Mouse (Mus musculus) heart, adult 2 months (tissue): ENCODE measurements around the gene Slc7a9. TPM values are rescaled to one million over a fixed set of nuclear protein-coding genes. Genes with fewer than 3 reads are reported as not detected.

Source experiments
- DNase-seq, 2 experiments: peaks; one replicate each; pipeline ENCODE4 v3.0.0; 2021
- H3K27ac ChIP-seq: fragments of 200-600 bp; 2 replicates; pipeline ENCODE4 v1.8.1; 2022
- H3K27me3 ChIP-seq: fragments of 200-500 bp; 2 replicates; pipeline ENCODE4 v1.6.1; 2012; ENCODE audit warnings: mild to moderate bottlenecking, low read length, inconsistent platforms, mixed read lengths; ENCODE audit not compliant: control insufficient read depth, insufficient read depth
- H3K36me3 ChIP-seq: fragments of 200-500 bp; 2 replicates; pipeline ENCODE4 v1.6.1; 2012; ENCODE audit warnings: low read length, inconsistent platforms; ENCODE audit not compliant: control insufficient read depth, insufficient read depth
- H3K4me1 ChIP-seq: fragments of 200-500 bp; 2 replicates; pipeline ENCODE4 v1.6.1; 2011; ENCODE audit warnings: low read length; ENCODE audit not compliant: control insufficient read depth, insufficient read depth
- H3K4me3 ChIP-seq: fragments of 200-600 bp; 2 replicates; pipeline ENCODE4 v1.8.1; 2022
- H3K79me2 ChIP-seq: fragments of 200-500 bp; replicated peaks from 2 replicates; pipeline ENCODE4 v1.6.1; 2012; ENCODE audit warnings: mild to moderate bottlenecking, inconsistent platforms, low read length, moderate library complexity, mixed read lengths; ENCODE audit not compliant: control insufficient read depth, insufficient read depth
- H3K9ac ChIP-seq: fragments of 200-500 bp; 2 replicates; pipeline ENCODE4 v1.6.1; 2012; ENCODE audit warnings: low read depth, mild to moderate bottlenecking, control low read depth, inconsistent platforms, low read length, mixed read lengths
- CTCF ChIP-seq: fragments of 200-600 bp; IDR thresholded peaks from 2 replicates; pipeline ENCODE4 v1.8.1; 2022; ENCODE audit warnings: antibody characterized with exemption, mild to moderate bottlenecking, moderate library complexity
- EP300 ChIP-seq: fragments of 200-500 bp; IDR thresholded peaks from 2 replicates; pipeline ENCODE4 v1.6.1; 2011; ENCODE audit warnings: low read depth, low read length, control low read depth; ENCODE audit not compliant: insufficient read depth
- POLR2A ChIP-seq: fragments of 200-500 bp; IDR thresholded peaks from 2 replicates; pipeline ENCODE4 v1.6.1; 2011; ENCODE audit warnings: mild to moderate bottlenecking, low read depth, low read length, control low read depth; ENCODE audit not compliant: insufficient read depth
- WGBS: fragments of 180-500 bp; shearing (Covaris S2); methylation state at CpG from one replicate; pipeline ENCODE4 v1.1.7; 2018; 5-methylcytosine and 5-hydroxymethylcytosine counted together
- intact Hi-C: fragments of 180-260 bp; cut with DNase I; formaldehyde crosslinking; loops from one replicate; pipeline ENCODE4 v1.15.1; 2025
- polyA plus RNA-seq: library from polyadenylated mRNA; depleted of rRNA; stranded (reverse); fragments of >200 nt; gene quantifications from 2 replicates; pipeline ENCODE4 v1.2.3, GENCODE M21; 2012
- total RNA-seq, 2 experiments: library from RNA; stranded (reverse); gene quantifications; 2 replicates each; pipeline ENCODE4 v1.2.3; 2021

The Slc7a9 gene
- total and polyA plus RNA-seq, 3 experiments, result not detected

DNA sequence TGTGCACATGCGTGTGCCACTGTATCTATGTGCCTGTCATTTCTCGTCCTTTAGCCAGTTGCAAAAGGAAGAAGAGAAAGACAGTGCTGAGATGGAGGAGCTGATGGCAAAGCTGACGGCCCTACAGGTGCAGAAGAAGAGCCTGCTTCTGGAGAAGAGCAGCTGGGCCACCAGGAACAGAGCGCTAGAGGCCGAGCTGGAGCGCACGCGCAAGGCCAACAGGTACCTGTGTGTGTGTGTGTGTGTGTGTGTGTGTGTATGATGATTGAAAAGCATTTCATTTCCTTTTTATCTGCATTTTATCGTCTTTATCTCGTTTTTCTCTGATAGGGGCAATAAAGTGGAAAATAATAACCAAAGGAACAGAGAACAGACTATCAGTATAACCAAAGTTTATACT lies 20.4 kb upstream of the Slc7a9 start:
- Histone ChIP-seq H3K79me2 (no peaks in the 10 kb centered on the region), H3K4me1 (no peaks in the 10 kb centered on the region), H3K4me3 (no peak overlapping the region), H3K36me3 (no peaks in the 10 kb centered on the region), H3K9ac (no peak overlapping the region), H3K27ac (no peak overlapping the region), H3K27me3 (no peaks in the 10 kb centered on the region)
- WGBS, result 91% methylated on average over 10 of the region's 10 CpGs
- intact Hi-C loops, result no loop called here
- TF ChIP-seq EP300 (no peak), POLR2A (no peak), CTCF (no peak)
- no peak for DNase-seq

DNA sequence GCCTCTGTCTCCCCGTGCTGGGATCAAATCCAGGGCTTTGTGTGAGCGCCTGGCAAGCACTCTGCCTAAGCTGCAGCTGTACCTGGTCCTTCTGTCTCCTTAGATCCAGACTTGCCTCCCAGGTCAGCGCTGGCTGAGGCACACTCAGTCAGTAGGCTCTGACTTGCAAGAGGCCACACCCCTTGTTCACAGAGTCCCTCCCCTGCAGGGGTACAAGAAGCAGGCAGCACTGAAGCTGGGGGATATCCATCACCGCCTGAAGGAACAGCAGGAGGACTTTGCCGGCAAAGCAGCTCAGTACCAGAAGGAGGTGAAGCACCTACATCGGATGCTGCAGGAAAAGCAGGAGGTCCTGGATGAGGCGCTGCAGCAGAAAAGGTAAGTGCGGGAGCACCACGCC lies 13.3 kb upstream of the Slc7a9 start:
- Histone ChIP-seq H3K4me1 (no peaks in the 10 kb centered on the region), H3K4me3 (no peak overlapping the region), H3K36me3 (no peaks in the 10 kb centered on the region), H3K27me3 (no peaks in the 10 kb centered on the region), H3K9ac (no peak overlapping the region), H3K79me2 (no peaks in the 10 kb centered on the region), H3K27ac (no peak overlapping the region)
- WGBS, result 90% methylated on average over 9 of the region's 9 CpGs
- intact Hi-C loops, result no loop called here
- TF ChIP-seq EP300, result no peak
- no peak for TF ChIP-seq CTCF
- TF ChIP-seq POLR2A, result no peak
- no peak for DNase-seq

DNA sequence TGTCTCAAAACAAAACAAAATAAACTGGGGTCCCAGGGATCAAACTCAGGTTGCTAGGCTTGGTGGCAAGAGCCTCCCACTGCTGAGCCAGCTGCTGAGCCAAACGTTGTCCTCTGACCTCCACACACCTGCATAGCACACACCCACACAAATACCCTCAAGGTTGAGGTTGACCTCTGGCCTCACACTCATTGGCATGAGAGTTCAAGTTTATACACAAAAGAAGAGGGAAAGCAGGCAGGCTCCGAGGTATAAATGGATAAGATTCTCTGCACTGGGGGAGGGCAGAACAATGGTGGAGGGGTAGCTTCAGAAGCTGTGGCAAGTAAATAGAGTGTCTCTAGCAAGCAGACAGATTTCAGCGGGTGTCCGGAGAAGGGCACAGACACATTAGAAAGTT lies 1.1 kb upstream of the Slc7a9 start:
- TF ChIP-seq CTCF (no peak), EP300 (no peak), POLR2A (no peak)
- Histone ChIP-seq H3K27me3 (no peaks in the 10 kb centered on the region), H3K27ac (no peak overlapping the region), H3K4me3 (no peak overlapping the region), H3K36me3 (no peaks in the 10 kb centered on the region), H3K4me1 (no peaks in the 10 kb centered on the region), H3K79me2 (no peaks in the 10 kb centered on the region), H3K9ac (no peak overlapping the region)
- WGBS, result 48% methylated on average over 4 of the region's 4 CpGs
- intact Hi-C loops, result no loop called here
- no peak for DNase-seq

DNA sequence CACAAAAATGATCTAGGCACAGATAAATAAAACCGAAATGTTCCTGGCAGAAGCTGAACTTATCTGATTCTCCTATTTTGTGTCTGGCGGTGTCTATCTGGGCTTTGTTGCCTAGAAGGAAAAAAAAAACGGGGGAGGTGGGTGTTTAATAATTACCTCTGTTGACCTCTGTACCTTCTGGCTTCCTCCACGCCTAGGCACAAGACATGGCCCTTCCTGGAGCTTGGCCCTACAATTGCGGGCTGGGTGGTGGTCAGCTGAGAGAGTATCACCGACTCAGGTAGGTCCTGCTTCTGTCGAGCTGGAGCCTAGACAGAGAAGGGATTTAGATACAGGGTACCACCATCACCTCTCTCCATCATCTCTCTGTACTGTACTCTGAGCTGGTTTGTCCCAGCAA lies 271 bp downstream of the Slc7a9 start:
- no peak for DNase-seq
- Histone ChIP-seq H3K27me3 (no peaks in the 10 kb centered on the region), H3K27ac (no peak overlapping the region), H3K79me2 (no peaks in the 10 kb centered on the region), H3K9ac (no peak overlapping the region), H3K36me3 (no peaks in the 10 kb centered on the region), H3K4me3 (no peak overlapping the region), H3K4me1 (no peaks in the 10 kb centered on the region)
- 56% methylated on average over 7 of the region's 7 CpGs for whole genome bisulfite sequencing
- intact Hi-C loops, result no loop called here
- no peak for TF ChIP-seq EP300
- no peak for TF ChIP-seq POLR2A
- no peak for TF ChIP-seq CTCF

DNA sequence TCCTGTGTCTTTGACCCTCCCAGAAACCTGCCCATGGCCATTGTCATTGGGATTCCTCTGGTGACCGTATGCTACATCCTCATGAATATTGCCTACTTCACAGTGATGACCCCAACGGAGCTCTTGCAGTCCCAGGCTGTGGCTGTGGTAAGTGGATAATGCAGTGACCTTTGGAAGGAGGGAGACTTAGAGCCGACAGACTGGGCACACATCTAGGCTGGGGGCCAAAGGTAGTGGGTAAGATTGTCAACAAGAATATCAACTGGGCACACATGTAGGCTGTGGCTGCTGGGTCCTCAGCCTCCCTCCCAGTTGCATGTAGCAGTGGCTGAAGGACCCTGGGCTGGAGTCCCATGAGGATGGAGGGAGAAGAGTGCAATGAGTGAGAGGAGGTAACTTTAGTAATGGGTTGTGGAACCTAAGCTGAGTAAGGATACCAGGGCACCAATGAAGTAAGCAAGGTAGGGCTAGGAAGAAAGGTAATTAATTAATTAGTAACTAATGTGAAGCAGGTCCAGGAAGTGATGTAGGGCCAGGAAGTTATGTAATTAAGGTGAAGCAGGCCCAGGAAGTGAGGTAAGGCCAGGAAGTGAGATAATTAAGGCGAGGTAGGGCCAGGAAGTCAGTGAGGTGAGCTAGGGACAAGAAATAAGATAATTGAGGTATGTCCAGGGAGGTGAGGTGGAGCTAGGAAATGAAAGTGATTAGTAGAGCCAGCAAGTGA lies 7.7 kb downstream of the Slc7a9 start:
- intact Hi-C loops, result no loop called here
- Histone ChIP-seq H3K36me3 (no peaks in the 10 kb centered on the region), H3K4me1 (no peaks in the 10 kb centered on the region), H3K79me2 (no peaks in the 10 kb centered on the region), H3K27ac (no peak overlapping the region), H3K27me3 (no peaks in the 10 kb centered on the region), H3K9ac (no peak overlapping the region), H3K4me3 (no peak overlapping the region)
- TF ChIP-seq EP300, result no peak
- no peak for TF ChIP-seq POLR2A
- no peak for TF ChIP-seq CTCF
- WGBS, result 59% methylated on average over 4 of the region's 4 CpGs
- DNase-seq, result no peak

DNA sequence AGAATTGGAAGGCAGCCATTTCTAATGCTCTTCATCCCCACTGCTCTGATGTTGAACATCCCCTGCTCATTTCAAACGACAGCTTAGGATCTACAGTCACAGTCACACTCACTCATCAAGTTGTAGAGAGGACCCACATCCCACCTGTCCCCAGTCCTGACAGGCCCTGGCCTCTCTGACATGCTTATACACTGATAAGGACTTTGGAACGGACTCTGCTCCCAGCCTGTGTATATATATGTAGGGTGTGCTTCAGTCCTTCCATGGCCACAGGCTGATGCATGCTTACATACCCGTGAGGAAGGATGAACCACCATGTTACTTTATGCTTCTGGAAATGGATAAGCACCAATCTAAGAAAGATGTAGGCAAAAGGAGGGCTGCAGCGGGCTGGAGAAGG lies 12.4 kb downstream of the Slc7a9 start:
- intact Hi-C loops, result no loop called here
- Histone ChIP-seq H3K36me3 (no peaks in the 10 kb centered on the region), H3K4me1 (no peaks in the 10 kb centered on the region), H3K4me3 (no peak overlapping the region), H3K9ac (no peak overlapping the region), H3K79me2 (no peaks in the 10 kb centered on the region), H3K27me3 (no peaks in the 10 kb centered on the region), H3K27ac (no peak overlapping the region)
- no peak for TF ChIP-seq CTCF
- no peak for TF ChIP-seq EP300
- TF ChIP-seq POLR2A, result no peak
- DNase-seq, result no peak
- 60% methylated on average over 4 of the region's 4 CpGs for WGBS

DNA sequence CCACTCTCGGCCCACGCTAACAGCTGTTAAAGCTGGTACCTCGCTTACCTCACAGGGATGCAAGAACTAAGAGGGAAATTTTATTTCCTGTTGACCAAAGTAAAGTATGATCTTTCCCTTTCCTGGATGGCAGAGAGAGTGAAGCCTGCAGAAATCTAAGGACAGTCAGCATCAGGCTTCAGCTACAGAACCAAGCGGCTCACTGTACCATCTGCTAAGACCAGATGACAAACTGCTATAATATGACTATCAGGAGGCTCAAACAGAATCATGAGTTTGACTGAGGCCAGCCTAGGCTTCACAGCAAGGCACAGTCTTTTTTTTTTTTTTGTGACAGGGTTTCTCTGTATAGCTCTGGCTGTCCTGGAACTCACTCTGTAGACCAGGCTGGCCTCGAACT lies 16.4 kb downstream of the Slc7a9 start:
- no peak for TF ChIP-seq POLR2A
- no peak for TF ChIP-seq CTCF
- TF ChIP-seq EP300, result no peak
- no peak overlapping the region for H3K27ac ChIP-seq
- no peak for DNase-seq
- 84% methylated on average over 5 of the region's 5 CpGs for WGBS
- intact Hi-C loops, result no loop called here
- no peaks in the 10 kb centered on the region for H3K27me3 ChIP-seq
- no peaks in the 10 kb centered on the region for H3K36me3 ChIP-seq
- H3K79me2 ChIP-seq, result no peaks in the 10 kb centered on the region
- no peak overlapping the region for H3K4me3 ChIP-seq
- H3K9ac ChIP-seq, result no peak overlapping the region
- H3K4me1 ChIP-seq, result no peaks in the 10 kb centered on the region
